Mouse (Mus musculus) lung, adult 18-20 months (tissue): ENCODE data around the gene Pym1.
A peak's percentile ranks its signal among the peaks of the same experiment; 100 is the strongest.
"Not testable (repeated sequence)": the region's sequence is repeated elsewhere in the genome, so short reads cannot be mapped to it uniquely, and the experiment has no call there.

ENCODE experiments used
- DNase-seq, 2 experiments: peaks; one replicate each; pipeline ENCODE4 v3.0.0; 2022; ENCODE audit warnings: mixed read lengths in 2 of 2

Pym1 gene

GRCm38 (mm10) chr10:128747646-128748251, at the start of gene Pym1:
Pym1 (plus strand) TSS chr10:128747889.
- DNase-seq, result peak; percentile 93 to 95

GRCm38 (mm10) chr10:128699006-128699405, 48.7 kb upstream of the Pym1 start:
- DNase-seq, result no peak

DNA sequence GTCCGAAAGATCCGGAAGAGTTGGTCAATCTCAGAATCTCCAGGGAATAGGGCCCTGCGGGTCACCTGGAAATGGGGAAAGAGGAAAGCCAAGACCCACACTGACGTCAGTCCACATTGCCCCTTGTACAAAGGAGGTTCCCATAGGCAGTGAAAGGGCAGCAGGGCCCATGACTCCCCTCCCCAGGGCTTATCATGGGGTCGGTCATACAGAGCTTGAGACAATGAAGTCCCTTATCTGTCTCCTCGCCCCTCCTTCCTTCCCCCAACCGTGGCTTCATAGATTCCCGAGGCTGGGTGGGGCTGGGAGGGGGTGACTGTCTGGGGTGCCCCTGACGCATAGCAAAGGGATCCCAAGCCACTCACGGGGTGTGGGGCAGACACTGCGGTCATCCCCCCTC, 48.1 kb upstream of the Pym1 start:
- DNase-seq, result no peak

DNA sequence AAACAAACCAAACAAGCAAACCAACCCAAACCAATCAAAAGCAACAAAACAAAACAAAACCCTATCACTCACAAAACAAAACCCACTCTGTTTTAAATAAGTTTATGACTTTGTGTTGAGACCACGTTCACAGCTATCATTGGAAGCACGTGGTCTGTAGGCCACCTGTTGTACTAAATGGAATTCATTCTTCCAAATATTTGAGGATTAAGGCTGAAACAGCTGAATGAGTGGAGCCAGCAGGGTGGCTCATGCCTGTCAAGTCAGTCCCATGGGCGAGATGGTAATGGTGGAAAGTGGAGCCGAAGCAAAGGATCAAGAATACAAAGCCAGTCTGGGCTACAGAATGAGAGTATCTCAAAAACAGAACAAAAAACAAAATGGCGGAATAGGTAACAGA, 47.0 kb upstream of the Pym1 start:
- DNase-seq, result no peak

- DNase-seq, result no peak
Measured at GRCm38 (mm10) chr10:128702328-128703007, 45.2 kb upstream of the Pym1 start.

- DNase-seq, result no peak
Measured at GRCm38 (mm10) chr10:128703895-128704294, 43.8 kb upstream of the Pym1 start, which contains the start of gene Pmel. Pmel (plus strand) TSS chr10:128704195.

DNA sequence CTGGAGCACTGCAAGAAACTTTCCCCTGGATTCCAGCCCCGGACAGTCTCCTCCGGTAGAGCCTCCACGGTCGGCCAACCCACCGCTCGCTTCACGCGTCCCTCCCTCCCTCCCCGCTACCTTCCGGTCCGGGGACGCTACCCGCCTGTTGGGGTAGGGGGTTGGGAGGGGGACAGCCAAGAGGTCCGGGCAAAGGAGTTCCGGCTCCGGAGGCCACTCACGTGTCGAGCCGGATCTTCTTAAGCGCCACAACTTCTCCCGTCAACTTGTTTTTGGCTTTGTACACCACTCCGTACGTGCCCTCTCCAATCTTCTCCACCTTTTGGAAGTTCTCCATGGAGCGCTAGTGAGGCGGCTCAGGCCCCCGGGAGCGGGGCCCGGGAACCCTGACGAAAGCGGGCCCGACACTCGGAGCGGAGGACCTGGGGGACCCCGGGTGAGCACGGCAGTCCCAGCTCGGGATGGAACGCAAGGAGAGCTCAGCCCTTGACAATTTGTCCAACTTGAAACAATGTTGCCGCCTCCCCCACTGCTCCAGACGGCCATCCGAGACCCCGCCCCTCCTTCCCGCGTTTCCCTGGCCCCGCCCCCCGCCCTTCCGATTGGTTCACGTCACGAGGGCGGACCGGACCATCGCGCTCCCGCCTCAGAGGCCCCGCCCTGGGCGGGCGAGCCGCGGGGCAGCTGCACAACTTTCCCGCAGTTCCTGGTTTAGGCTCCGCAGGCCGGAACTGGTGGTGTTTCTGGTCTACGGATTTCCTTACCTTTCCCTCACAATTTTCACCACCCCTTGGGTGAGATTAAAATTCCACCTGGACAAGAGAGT, 43.0 kb upstream of the Pym1 start, which contains the start of gene Cdk2:
Cdk2 (minus strand) TSS at position 541 of the 826 bp plus-strand sequence.
- DNase-seq, result peak; percentile 93 to 95

DNA sequence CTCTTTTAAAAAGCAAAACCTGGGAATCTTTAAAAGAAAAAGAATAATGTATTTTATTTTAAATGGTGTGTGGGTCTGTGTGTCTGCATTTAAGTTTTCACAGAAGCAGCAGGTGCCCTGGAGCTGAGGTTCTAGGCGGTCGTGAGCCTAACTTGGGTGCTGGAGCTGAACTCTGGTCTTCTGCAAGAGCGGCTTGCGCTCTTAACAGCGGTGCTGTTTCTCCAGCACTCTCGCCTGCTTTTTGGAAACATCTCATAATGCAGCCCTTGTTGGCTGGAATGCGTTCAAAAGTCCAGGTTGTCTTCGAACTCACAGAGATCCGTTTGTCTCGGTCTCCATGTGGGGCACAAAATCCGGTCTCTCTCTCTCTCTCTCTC, 42.4 kb upstream of the Pym1 start:
- peak; percentile 6 to 18 for DNase-seq

- not testable (repeated sequence) for DNase-seq
Measured at GRCm38 (mm10) chr10:128711318-128711717, 36.4 kb upstream of the Pym1 start.

DNA sequence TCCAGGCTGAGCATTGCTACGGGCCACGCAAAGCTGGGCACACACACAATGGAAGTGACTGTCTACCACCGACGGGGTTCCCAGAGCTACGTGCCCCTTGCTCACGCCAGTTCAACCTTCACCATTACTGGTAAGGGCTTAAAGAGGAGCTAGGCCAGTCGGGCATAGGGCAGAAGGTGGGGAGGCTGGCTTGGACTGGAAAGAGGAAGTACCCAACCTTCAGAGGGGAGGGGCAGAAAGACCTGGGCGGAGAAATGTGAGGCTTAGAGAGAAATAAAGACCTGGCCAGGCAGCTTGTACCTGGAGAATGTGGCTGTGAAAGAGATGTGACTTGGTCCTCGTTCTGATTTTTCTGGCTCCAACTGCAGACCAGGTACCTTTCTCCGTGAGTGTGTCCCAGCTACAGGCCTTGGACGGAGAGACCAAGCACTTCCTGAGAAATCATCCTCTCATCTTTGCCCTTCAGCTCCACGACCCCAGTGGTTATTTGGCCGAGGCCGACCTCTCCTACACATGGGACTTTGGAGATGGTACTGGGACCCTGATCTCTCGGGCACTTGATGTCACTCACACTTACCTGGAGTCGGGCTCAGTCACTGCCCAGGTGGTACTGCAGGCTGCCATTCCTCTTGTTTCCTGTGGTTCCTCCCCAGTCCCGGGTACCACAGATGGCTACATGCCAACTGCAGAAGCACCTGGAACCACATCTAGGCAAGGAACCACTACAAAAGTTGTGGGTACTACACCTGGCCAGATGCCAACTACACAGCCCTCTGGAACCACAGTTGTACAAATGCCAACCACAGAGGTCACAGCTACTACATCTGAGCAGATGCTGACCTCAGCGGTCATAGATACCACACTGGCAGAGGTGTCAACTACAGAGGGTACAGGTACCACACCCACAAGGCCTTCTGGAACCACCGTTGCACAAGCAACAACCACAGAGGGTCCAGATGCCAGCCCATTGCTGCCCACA, 31.8 kb upstream of the Pym1 start:
- peak; percentile 23 to 45 for DNase-seq

- not testable (repeated sequence) for DNase-seq
Measured at GRCm38 (mm10) chr10:128725466-128725865, 22.2 kb upstream of the Pym1 start.

DNA sequence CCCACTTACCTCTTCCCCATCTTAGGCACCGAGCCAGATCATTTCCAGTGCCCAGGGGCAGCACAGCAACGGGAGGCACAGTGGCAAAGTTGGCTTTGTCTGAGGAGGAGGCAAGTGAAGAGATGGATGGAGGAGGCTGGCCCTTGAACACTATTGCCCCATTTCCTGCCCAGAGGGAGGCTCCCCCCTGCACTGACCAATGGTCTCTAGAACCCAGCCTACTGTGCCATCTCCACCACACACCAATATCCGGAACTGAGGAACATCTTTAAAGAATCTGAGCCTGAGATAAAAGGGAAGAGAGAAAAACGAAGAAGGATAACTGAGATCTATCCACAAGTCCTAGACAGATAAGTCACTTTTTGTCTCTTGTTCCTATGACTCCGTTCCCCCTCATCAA, 19.6 kb upstream of the Pym1 start:
- no peak for DNase-seq

DNA sequence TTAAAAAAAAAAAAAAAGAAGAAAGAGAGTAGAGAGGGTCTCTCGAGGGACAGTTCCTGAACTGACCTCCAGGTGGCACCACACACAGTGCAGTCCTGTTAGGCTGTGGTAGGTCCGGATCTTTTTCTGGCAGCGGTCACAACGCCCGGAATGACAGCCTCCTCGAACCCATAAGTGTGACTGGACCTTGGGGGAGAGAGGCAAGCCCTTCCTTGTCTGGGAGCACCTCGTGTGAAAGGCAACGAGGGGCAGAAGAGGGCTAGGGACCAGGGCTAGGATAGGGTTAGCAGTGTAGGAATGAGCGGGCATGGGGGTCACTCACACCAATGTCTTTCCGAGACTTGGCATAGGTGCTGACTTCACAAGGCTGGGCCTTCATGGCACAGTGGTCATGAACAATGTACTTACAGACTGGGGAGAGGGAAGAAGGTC, 16.7 kb upstream of the Pym1 start:
- peak; percentile 69 to 76 for DNase-seq

DNA sequence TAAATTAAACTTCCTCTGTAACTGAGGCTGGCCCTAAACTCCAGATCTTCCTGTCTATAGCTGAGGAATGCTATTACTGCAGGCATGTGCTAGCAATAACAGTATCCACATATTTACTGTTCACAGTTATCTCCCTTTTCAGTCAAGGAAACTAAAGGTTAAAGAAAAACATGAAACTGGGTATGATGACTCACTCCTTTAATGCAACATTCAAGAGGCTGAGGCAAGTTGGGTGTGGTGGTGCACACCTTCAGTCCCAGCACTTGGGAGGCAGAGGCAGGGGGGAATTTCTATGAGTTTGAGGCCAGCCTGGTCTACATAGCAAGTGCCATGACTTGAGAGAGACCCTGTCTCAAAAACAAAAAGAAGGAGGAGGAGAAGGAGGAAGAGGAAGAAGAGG, 15.7 kb upstream of the Pym1 start:
- DNase-seq, result no peak

GRCm38 (mm10) chr10:128737435-128737834, 10.3 kb upstream of the Pym1 start:
- peak; percentile 35 to 51 for DNase-seq

DNA sequence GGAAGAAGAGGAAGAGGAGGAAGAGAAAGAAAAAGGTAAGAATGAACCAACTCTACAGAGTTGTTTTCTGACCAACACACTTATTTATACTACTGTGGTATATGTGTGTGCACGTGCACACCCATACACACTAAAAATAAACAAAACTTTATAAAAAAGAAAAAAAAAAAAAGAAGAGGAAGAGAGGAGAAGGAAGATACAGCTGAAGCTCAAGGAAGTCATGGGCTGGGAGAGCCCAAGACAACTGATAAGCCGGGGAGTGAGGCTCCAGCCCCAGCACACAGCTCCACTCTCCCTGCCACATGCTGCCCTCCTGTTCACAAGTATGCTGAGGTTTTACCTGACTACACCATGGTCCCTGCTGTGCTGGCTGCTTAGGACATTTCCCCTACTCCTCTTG, 7.4 kb upstream of the Pym1 start:
- no peak for DNase-seq

- no peak for DNase-seq
Measured at GRCm38 (mm10) chr10:128742616-128743015, 5.1 kb upstream of the Pym1 start.

GRCm38 (mm10) chr10:128743235-128743634, 4.5 kb upstream of the Pym1 start:
- DNase-seq, result peak in 1 of 2 experiments; percentile 35

GRCm38 (mm10) chr10:128743791-128744191, 3.9 kb upstream of the Pym1 start:
- DNase-seq, result peak; percentile 70 to 71

GRCm38 (mm10) chr10:128744211-128744610, 3.5 kb upstream of the Pym1 start:
- no peak for DNase-seq

DNA sequence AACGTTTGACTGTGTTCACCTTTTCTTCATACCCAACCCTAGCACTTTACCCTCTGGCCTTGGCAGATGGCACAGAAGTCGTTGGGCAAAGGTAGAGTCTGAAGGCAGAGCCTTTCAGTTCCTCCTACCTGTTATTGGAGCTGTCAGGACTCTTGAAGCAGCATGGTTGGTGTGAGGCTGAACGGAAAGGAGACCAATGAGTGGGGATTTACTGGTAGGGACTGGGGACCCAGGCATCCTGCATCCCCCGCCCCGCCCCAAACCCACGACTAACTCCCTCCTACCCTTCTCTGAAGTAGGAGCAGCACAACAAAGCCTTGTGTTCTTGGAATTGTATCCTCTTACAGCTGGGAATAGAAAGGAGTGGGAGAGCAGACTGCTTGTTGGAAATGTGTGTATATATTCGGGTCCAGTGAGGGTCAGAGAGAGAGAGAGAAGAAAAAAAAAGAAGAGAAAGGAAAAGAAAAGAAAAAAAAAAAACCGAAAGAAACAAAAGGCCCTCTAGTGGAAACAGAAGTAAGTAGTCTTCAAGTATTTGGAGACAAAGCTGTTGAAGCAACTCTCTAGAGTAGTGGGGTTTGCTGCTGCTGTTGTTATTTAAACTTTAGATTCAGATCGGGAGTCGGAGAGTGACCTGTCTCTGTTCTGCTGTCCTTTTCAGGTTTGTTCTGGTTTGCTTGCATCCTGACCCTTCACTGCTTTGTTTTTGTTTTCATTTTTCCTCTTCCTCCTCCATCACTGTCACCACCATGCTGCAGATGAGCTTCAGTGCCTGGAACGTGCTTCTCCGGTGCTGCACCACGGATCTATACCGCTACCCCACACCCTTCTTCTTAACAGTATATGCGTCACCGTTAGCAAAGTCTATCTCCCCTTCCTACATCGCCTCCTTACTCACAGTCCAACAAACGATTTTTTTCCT, 2.7 kb upstream of the Pym1 start, which contains the start of gene Dgka:
Dgka (minus strand) TSS at position 176 of the 922 bp plus-strand sequence.
- DNase-seq, result peak; percentile 17 to 18
